Mouse (Mus musculus) gastrocnemius, postnatal 10 days (tissue): ENCODE results near the gene Myd88. TPM values are rescaled to one million over a fixed set of nuclear protein-coding genes. Genes with fewer than 3 reads are reported as not detected.

Experiments used
- DNase-seq: peaks from one replicate; pipeline ENCODE4 v3.0.0; 2021; ENCODE audit warnings: mixed read lengths
- total RNA-seq, 2 experiments: library from RNA; stranded (reverse); gene quantifications; 2 replicates each; pipeline ENCODE4 v1.2.3; 2021

Gene Myd88
- total RNA-seq, 2 experiments from 2014 or later, result 8.7 to 10.5 TPM

DNA sequence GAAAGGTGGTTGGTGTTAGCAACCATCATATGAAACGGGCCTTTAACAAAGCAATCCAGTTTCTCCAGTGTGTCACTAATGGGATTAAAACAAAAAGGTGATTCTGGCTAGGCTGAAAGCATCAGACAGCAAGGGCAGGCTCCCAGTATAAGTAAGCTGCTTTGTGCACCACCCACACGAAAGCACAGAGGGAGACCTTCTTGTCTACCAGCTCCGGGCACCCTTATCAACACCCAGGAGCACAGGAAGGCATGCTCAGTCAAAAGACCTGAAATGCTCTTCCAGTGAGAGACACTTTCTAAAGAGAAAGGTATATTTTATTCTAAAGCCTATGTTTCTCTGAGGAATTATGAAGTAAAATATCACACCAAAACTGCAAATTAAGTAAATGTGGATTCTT, 50.4 kb downstream of the Myd88 start:
- no peak for DNase-seq

Other genes starting within 250 kb of the Myd88 start
- gene Plcd1, start 247.9 kb downstream of the Myd88 start, total RNA-seq, result 10 to 100 TPM; 12.5 to 17.1 TPM
- gene Dlec1, start 238.9 kb downstream of the Myd88 start, total RNA-seq, result under 1 TPM; 0.16 to 0.43 TPM
- 1 to 10 TPM; 1.1 to 1.9 TPM for gene Acaa1b, start 184.3 kb downstream of the Myd88 start, total RNA-seq
- gene Gm47289, start 182.2 kb downstream of the Myd88 start, total RNA-seq, result not detected
- gene Slc22a13, start 132.3 kb downstream of the Myd88 start, total RNA-seq, result not detected
- 10 to 100 TPM; 32.9 to 33.7 TPM for gene Oxsr1, start 19.0 kb downstream of the Myd88 start, total RNA-seq
- 10 to 100 TPM; 42.0 to 44.0 TPM for gene Acaa1a, start 1.7 kb downstream of the Myd88 start, total RNA-seq
- under 1 TPM; 0.47 to 0.88 TPM for gene Xylb, start 16.0 kb upstream of the Myd88 start, total RNA-seq
- not detected for gene Slc22a14, start 24.1 kb upstream of the Myd88 start, total RNA-seq
- gene Acvr2b, start 60.7 kb upstream of the Myd88 start, total RNA-seq, result 10 to 100 TPM in 1 of 2 experiments, 1 to 10 TPM in 1; 7.5 to 14.3 TPM
- gene Exog, start 103.5 kb upstream of the Myd88 start, total RNA-seq, result 1 to 10 TPM; 2.4 to 3.1 TPM
- gene Scn5a, start 237.6 kb upstream of the Myd88 start, total RNA-seq, result 1 to 10 TPM; 1.3 to 1.6 TPM